Mouse (Mus musculus) forebrain, postnatal 0 days (tissue): ENCODE measurements around the gene Gm28043. TPM values are rescaled to one million over a fixed set of nuclear protein-coding genes. Genes with fewer than 3 reads are reported as not detected.

Experiments used
- ATAC-seq: fragments of 200-750 bp; cut with Nextera tagmentation; 2 replicates; pipeline ENCODE4 v1.8.0; 2017; ENCODE audit warnings: mild to moderate bottlenecking, moderate library complexity
- DNase-seq: peaks from one replicate; pipeline ENCODE4 v3.0.0-alpha.2; 2015
- H3K27ac ChIP-seq: fragments of 300-500 bp; sonication (generic); 2 replicates; pipeline ENCODE4 v1.5.1; 2014; ENCODE audit warnings: low read depth, mild to moderate bottlenecking, antibody characterized with exemption, low read length, moderate library complexity, mixed read lengths
- H3K27me3 ChIP-seq: fragments of 300-500 bp; sonication (generic); 2 replicates; pipeline ENCODE4 v1.6.1; 2014; ENCODE audit warnings: mild to moderate bottlenecking, low read length, mixed read lengths; ENCODE audit not compliant: insufficient read depth
- H3K36me3 ChIP-seq: fragments of 300-500 bp; sonication (generic); 2 replicates; pipeline ENCODE4 v1.6.1; 2014; ENCODE audit warnings: mild to moderate bottlenecking, moderate library complexity; ENCODE audit not compliant: insufficient read depth
- H3K4me1 ChIP-seq: fragments of 300-500 bp; sonication (generic); 2 replicates; pipeline ENCODE4 v1.6.1; 2014; ENCODE audit warnings: antibody characterized with exemption; ENCODE audit not compliant: insufficient read depth
- H3K4me2 ChIP-seq: fragments of 300-500 bp; sonication (generic); 2 replicates; pipeline ENCODE4 v1.6.1; 2014; ENCODE audit warnings: low read depth, mild to moderate bottlenecking, moderate library complexity
- H3K4me3 ChIP-seq: fragments of 300-500 bp; sonication (generic); 2 replicates; pipeline ENCODE4 v1.5.1; 2014; ENCODE audit warnings: low read depth, low read length, mixed read lengths
- H3K9ac ChIP-seq: fragments of 300-500 bp; sonication (generic); 2 replicates; pipeline ENCODE4 v1.6.1; 2014; ENCODE audit warnings: mild to moderate bottlenecking
- H3K9me3 ChIP-seq: fragments of 300-500 bp; sonication (generic); 2 replicates; pipeline ENCODE4 v1.6.1; 2016; ENCODE audit warnings: low read length
- CTCF ChIP-seq: sonication (generic); IDR thresholded peaks from 2 replicates; pipeline ENCODE4 v1.5.1; 2016; ENCODE audit warnings: antibody characterized with exemption, control low read depth, low read depth
- WGBS: fragments of 180-500 bp; shearing (Covaris S2); extraction: QIAGEN DNeasy Blood & Tissue Kit; methylation state at CpG from one replicate; pipeline ENCODE4 v1.1.7; 2014; 5-methylcytosine and 5-hydroxymethylcytosine counted together
- polyA plus RNA-seq: library from polyadenylated mRNA; unstranded; fragments of >200 nt; fragmentation: Nextera tagmentation; extraction: Ambion mirVana; gene quantifications from 2 replicates; pipeline ENCODE4 v1.2.1, GENCODE M21; 2015
- total RNA-seq: library from RNA; depleted of rRNA; stranded (reverse); fragments of >200 nt; gene quantifications from 2 replicates; pipeline ENCODE4 v1.2.3, GENCODE M21; 2014

The Gm28043 gene
- total and polyA plus RNA-seq, 2 experiments from 2014 or later, result 2.3 to 7.0 TPM

DNA sequence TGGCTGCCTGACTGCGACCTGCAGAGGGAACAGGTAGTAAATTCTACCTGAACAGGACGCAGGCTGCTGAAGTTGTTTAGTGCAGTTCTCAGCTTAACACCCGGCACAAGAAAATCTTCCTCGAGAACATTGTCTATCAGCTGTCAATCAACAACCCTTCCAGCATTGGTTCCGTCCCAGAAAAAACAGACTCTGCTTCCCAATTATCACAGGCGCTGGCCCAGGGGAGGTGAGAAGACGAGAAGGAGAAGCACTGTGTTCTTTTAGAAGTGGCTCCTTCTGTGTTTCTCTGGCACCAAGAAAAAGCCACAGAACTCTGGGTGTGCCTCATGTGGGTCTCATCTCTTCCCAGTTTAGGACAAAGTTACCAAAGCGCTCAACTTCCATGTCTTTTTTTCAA, 104.0 kb downstream of the Gm28043 start:
- DNase-seq (peak; percentile 61), ATAC-seq (no peak)
- no peak overlapping the region for H3K4me2 ChIP-seq
- no peak overlapping the region for H3K27ac ChIP-seq
- 54% methylated on average over 8 of the region's 8 CpGs for WGBS
- H3K9me3 ChIP-seq, result no peaks in the 10 kb centered on the region
- peaks cover 19% of the 10 kb centered on the region for H3K4me1 ChIP-seq
- H3K27me3 ChIP-seq, result no peaks in the 10 kb centered on the region
- H3K4me3 ChIP-seq, result no peak overlapping the region
- TF ChIP-seq CTCF, result no peak
- no peaks in the 10 kb centered on the region for H3K36me3 ChIP-seq
- no peak overlapping the region for H3K9ac ChIP-seq

DNA sequence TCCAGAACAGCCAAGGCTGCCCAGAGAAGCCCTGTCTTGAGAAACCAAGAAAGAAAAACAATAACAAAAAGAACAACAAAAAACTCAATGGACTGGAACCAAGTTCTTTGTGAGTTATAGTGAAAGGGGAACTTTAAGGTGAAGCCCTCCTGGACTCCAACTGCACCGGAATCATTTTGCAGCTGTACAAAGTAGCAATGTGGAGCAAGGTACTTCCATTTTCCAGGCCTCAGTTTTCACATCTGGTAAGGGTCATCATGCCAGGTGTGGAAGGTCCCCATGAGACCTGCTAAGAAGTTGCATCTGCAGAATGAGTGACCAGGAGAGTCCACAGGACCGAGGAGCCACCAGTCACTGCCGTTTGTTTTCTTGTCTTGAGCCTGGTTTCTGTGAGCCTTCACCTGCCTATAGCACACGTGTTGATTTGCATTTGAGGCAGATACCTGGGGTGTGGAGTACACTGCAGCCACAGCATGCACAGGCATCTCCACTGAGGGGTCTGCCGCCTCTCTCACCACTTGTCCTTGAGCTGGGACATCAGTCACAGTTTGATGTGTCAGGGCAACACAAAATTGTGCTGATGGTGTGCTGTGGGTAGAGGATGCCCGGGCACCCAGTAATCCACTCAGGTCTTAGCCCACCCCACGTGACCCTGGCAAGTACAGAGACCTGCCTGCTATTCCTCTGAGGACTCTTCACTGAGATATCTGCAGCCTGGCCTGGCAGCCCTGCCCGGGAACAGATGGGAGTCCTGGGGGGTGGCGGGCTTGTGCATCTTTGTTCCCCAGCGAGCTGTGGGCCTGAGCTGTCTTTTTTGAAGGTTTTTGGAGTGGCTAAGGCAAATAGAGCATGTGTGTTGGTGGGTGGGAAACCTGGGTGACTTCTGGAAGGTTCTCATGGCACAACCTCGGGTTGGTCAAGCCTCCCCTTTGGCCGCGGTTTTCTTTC, 105.2 kb downstream of the Gm28043 start:
- H3K27me3 ChIP-seq, result no peaks in the 10 kb centered on the region
- no peak overlapping the region for H3K9ac ChIP-seq
- no peaks in the 10 kb centered on the region for H3K36me3 ChIP-seq
- 71% methylated on average over 13 of the region's 13 CpGs for whole genome bisulfite sequencing
- H3K4me1 ChIP-seq, result peaks cover 19% of the 10 kb centered on the region
- H3K4me3 ChIP-seq, result no peak overlapping the region
- no peak for ATAC-seq
- H3K9me3 ChIP-seq, result no peaks in the 10 kb centered on the region
- H3K27ac ChIP-seq, result no peak overlapping the region
- no peak overlapping the region for H3K4me2 ChIP-seq
- TF ChIP-seq CTCF, result no peak
- no peak for DNase-seq

DNA sequence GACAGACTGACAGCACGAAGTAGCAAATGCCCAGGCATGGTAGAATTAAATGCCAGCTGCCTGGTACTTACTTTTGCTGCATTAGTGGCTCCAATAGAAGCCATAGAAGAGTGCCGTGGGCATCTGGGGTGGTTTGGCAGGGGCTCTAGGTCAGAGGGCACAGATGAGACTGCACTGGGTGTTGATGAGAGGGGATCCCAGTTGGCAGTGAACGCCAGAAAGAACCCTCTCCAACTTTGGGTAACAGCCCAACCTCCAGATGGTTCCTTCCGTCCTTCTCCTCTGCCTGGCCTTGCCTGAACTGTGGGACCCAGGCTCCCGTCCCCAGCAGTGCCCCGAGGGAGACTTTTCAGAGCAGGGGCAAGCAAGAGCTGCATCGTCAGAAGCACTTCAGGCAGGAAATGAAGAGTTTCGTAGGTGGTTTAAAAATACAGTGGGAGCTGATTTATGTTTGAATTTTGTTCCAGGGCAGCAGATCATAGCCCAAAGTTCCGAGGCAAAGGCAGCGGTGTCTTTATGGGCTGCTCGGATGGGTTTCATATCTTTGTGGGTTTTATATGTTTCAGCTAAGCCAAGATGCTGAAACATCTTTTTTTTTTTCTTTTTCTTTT, 106.2 kb downstream of the Gm28043 start:
- no peak overlapping the region for H3K4me2 ChIP-seq
- H3K36me3 ChIP-seq, result no peaks in the 10 kb centered on the region
- no peak overlapping the region for H3K9ac ChIP-seq
- H3K9me3 ChIP-seq, result no peaks in the 10 kb centered on the region
- DNase-seq, result no peak
- no peak overlapping the region for H3K27ac ChIP-seq
- 62% methylated on average over 11 of the region's 11 CpGs for WGBS
- H3K27me3 ChIP-seq, result no peaks in the 10 kb centered on the region
- no peak for ATAC-seq
- H3K4me1 ChIP-seq, result peaks cover 18% of the 10 kb centered on the region
- TF ChIP-seq CTCF, result no peak
- no peak overlapping the region for H3K4me3 ChIP-seq

DNA sequence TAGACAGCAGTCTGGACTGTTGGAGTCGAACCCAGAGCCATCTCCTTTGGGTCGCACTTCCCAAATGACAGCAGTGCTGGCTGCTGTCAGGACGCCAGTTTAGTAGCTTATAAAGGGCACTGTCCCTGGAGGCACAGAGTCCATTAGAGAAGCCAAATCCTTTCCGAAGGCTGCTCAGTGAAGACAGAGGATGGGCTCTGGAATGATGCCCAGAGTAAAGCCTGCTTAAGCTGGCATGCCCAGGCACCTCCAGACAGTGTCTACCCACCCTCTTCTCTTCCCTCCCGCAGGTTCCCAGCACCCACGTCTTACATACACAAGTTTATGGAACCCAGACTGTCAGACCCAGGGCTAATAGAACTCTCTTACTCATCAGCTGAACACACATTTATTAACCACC, 109.9 kb downstream of the Gm28043 start:
- no peak overlapping the region for H3K4me3 ChIP-seq
- 49% methylated on average over 6 of the region's 6 CpGs for WGBS
- 0 out of 2 replicates have a peak, but pooled peaks cover 6% of the 10 kb centered on the region for H3K4me1 ChIP-seq
- no peaks in the 10 kb centered on the region for H3K9me3 ChIP-seq
- H3K27ac ChIP-seq, result no peak overlapping the region
- H3K9ac ChIP-seq, result no peak overlapping the region
- no peak overlapping the region for H3K4me2 ChIP-seq
- ATAC-seq, result peak; percentile 48; the same call in 1 of the 2 replicates
- no peaks in the 10 kb centered on the region for H3K27me3 ChIP-seq
- DNase-seq, result no peak
- TF ChIP-seq CTCF, result no peak
- H3K36me3 ChIP-seq, result no peaks in the 10 kb centered on the region

- no peak for TF ChIP-seq CTCF
- Histone ChIP-seq H3K36me3 (no peaks in the 10 kb centered on the region), H3K27ac (no peak overlapping the region), H3K27me3 (no peaks in the 10 kb centered on the region), H3K4me1 (0 out of 2 replicates have a peak, but pooled peaks cover 6% of the 10 kb centered on the region), H3K9me3 (no peaks in the 10 kb centered on the region), H3K9ac (no peak overlapping the region), H3K4me2 (no peak overlapping the region), H3K4me3 (no peak overlapping the region)
- 0 out of 2 replicates have a peak, but pooled peaks have one; percentile 2 for ATAC-seq
- WGBS, result 56% methylated on average over 6 of the region's 6 CpGs
- no peak for DNase-seq
These were observed 110.4 kb downstream of the Gm28043 start for GRCm38 (mm10) chr17:29725027-29725620.

DNA sequence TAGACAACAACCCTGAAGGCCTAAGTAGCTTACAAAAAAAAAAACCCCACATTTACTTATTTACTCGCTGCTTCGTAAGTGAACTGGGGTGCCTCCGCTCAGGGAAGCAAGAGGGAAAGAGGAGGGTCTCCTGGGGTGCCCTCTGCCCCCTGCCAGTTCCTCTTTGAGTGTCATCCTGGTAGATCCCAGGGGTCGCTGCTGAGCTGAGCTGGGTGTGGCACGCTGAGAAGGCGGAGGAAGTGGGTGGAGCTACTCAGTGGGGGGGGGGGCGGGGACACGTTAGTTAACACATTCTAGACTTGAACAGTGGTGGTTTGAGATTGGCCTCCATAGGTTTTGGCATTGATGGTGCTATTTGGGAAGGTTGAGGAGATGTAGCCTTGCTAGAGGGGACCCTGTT, 113.4 kb downstream of the Gm28043 start:
- H3K4me3 ChIP-seq, result no peak overlapping the region
- H3K9ac ChIP-seq, result no peak overlapping the region
- no peaks in the 10 kb centered on the region for H3K9me3 ChIP-seq
- ATAC-seq (no peak), DNase-seq (no peak)
- H3K27ac ChIP-seq, result no peak overlapping the region
- 64% methylated on average over 8 of the region's 8 CpGs for WGBS
- H3K36me3 ChIP-seq, result no peaks in the 10 kb centered on the region
- H3K4me1 ChIP-seq, result peaks cover 10% of the 10 kb centered on the region
- no peak for TF ChIP-seq CTCF
- H3K4me2 ChIP-seq, result no peak overlapping the region
- no peaks in the 10 kb centered on the region for H3K27me3 ChIP-seq
